Mouse (Mus musculus): ENCODE data around the gene Amer3. TPM values are rescaled to one million over a fixed set of nuclear protein-coding genes. Genes with fewer than 3 reads are reported as not detected.

The Amer3 gene
- not detected for total RNA-seq (2023)

GRCm38 (mm10) chr1:34578851-34579781 is at the start of gene Amer3:
Gene Amer3 (plus strand): TSS chr1:34579657.

GRCm38 (mm10) chr1:34535043-34535698 is 44.3 kb upstream of the Amer3 start, which contains the start of gene Cfc1:
Gene Cfc1 (plus strand): TSS chr1:34535648.

GRCm38 (mm10) chr1:34560843-34561242 is 18.6 kb upstream of the Amer3 start, which contains the start of gene Prss40:
Gene Prss40 (minus strand): TSS chr1:34560943.

Other genes with a start within 250 kb of the Amer3 start
- 10 to 100 TPM; 23.4 to 24.4 TPM for gene Ccdc115, start 140.0 kb upstream of the Amer3 start, total RNA-seq (2023)
- gene Imp4, start 139.8 kb upstream of the Amer3 start, total RNA-seq (2023), result 100 to 1,000 TPM in 1 of 2 experiments, 10 to 100 TPM in 1; 97.9 to 108 TPM
- 100 to 1,000 TPM; 202 to 215 TPM for gene Ptpn18, start 119.9 kb upstream of the Amer3 start, total RNA-seq (2023)
- not detected for gene Prss39, start 81.2 kb upstream of the Amer3 start, total RNA-seq (2023)
- not detected for gene Cfc1, start 44.0 kb upstream of the Amer3 start, total RNA-seq (2023)
- not detected for gene Prss40, start 18.7 kb upstream of the Amer3 start, total RNA-seq (2023)